Mouse (Mus musculus) kidney, adult 11 months (tissue): ENCODE results near the gene Cmss1.
A peak's percentile ranks its signal among the peaks of the same experiment; 100 is the strongest.

Experiments used
- DNase-seq: peaks from one replicate; pipeline ENCODE4 v3.0.0; 2022

Cmss1 gene

DNA sequence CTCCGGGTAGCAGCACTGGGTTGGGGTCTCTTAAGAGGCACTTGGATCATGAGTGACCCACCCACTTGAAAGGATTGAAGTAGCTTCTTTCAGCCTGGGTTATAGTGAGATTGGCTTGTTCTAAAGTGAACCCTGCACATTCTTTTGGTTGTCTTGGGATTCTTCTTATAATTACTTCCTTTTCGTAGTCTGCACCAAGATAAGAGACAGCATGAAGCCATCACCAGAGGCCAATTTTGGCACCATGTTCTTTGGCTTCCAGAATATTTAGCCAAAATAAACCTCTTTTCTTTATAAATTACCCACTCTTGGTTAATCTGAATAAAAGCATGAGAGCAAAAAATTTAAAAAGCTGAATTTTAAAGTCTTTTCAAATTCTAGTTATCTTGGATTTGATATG lies 136.8 kb downstream of the Cmss1 start:
- DNase-seq, result no peak

DNA sequence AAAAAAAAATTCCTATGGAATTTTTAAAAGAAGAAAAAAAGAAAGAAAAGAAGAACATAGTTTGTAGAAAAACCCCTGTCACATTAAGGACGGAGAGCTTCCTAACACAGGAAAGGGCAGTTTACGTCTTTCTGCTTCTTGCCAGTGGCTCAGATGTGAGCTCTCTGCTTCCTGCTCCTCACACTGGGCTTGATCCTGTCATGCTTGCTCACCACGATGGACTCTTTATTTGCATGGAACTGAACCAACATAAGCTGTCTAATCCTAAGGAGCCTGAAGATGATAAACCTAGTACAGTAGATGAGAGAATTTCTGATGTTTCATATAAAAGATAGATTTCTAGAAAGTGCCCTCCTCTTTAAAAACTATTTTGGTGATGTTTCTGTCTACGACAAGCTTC lies 137.4 kb downstream of the Cmss1 start:
- DNase-seq, result no peak

DNA sequence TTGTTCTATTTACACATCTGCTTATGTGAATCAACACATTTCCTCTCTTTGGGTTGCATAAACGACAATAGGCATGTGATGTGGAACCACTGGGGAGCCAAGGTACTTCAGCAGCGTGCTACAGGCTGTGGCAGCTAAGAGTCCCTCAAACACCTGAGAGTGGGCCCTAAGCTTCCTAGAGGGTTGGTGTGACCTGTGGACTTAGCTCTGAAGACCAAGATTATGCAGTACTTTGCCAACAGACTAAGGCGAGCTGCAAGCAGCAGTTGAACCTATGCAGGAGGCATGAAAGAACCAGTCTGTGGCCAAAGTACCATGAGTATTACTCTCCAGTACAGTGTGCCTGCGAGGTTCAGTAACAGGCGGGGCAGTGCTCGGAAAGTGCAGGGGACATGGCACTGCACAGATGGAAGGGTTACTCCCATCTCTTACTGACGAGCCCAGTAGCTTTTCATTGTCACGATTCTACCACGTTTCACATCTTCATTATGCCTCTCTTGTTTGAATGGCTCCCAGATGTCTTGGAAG lies 141.2 kb downstream of the Cmss1 start:
- DNase-seq, result no peak

DNA sequence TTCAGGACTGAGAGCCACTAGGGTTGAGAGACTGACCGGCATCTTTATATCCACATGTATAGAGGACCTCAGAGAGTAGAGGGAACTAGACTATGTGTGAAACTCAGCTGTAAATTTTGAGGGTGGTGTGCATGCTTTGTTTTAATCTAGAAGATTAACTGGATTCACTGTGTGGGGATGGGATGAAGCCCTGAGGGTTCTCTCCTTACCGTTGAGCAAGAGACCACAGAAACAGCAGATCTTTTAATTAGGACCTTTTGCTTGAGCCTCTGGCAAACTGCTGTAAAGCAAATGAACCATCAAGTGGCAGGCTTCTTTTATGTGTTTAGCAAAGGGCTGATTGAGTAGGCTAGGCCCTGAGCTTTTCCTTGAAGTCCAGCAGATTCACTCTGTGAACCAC lies 150.7 kb downstream of the Cmss1 start:
- DNase-seq, result no peak

DNA sequence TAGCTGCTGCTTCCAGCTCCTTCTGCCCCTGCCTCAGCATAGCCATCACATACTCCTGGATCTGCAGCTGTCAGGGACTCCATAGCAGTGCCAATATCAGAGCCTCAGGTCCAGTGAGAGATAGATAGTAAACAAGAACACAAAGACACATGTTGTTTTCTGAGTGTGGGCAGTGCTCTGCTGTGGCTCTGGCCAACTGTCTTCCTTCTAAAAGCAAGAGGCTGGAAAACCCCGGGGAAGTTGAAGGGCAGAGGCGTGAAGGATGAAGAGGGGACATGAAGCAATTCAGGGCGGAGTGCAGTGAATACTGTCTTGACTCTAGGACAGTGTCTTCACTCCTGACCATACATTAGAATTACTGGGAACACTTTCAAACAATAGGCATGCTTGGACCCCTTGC lies 151.1 kb downstream of the Cmss1 start:
- DNase-seq, result no peak

DNA sequence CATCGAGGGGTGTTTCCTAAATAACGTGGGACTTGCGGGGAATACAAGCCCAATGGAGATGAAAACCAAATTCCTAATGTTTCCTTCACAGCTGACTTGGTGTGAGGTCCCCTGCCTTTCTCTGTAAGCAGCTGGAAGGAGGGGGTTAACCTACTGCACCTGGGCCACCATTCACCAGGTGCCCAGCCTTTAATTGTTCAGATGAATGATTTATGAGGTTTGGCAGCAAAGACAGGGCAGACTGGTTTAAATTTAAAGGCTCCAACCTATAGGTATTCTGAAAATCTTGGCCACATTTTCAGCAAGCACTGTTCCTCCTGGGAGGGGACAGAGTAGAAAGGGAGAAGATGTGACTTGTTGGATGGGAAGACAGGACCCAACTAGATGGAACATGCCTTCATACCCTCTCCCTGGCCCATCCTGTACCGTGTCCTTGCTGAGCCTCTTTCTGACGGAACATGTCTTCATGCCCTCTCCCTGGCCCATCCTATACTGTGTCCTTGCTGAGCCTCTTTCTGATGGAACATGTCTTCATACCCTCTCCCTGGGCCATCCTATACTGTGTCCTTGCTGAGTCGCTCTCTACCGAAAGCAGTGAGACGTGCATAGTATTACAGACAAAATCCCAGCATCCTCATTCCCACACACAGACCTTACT lies 152.4 kb downstream of the Cmss1 start:
- no peak for DNase-seq

DNA sequence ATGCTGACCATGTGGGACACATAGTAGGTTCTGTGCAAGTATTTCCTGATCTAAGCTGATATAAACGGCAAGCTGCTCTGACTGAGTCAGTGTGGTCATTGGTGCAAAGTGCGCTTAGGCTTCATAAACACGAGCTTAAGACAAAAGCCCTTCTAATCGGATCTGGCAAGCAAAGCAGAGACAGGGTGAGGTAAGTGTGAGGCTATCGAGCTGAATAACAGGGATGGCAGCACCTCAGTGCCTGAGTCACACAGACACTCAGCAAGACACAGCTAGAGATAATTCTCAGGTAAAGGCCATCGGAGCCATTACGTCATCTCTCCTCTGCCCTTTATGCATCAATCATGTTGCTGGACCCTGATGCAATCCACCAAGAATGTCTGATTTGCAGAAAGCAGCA lies 153.7 kb downstream of the Cmss1 start:
- DNase-seq, result no peak

DNA sequence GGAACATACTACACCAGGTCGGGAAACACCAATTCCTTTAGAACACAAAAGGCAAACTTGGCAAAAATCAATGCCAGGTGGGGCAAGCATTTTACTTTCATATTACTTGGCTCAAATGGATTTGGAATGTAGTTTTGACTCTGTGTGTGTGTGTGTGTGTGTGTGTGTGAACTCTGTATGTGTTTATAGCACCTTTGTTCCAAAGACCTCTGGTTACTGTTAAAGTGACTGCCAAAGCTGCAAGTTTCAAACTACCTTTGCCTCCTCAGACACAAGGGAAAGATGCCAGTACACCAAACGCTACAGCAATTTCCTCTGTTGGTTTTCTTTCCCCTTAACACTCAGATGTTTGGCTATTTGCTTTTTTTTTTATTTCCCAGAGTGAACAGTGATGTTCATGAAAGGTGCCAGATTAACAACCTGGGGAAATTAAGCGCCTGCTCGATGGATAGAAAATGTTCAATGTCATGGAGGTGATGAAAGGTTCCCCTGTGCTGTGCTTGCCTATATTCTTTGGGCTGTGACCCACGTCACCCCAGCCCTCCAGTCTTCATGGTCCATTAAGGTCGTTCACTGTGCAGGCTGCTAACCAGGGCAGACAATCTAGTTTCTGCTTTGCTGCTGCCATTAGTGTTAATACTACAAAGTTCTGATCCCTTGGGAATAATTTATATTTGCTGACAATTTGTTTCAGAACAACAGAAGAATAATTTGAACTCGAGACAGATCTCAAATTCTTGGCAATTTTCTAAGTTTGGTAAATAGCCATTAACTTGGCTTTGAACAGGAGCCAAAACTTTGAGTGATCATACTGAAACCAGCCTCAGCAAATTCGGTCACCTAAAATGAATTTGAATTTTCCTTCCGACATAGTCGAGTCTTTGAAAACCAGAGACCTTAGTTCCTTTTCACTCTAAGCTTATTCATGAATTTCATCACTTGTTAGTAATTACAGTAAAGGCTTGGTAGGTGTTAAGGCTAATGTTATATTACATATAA lies 161.3 kb downstream of the Cmss1 start:
- peak; percentile 33 for DNase-seq

DNA sequence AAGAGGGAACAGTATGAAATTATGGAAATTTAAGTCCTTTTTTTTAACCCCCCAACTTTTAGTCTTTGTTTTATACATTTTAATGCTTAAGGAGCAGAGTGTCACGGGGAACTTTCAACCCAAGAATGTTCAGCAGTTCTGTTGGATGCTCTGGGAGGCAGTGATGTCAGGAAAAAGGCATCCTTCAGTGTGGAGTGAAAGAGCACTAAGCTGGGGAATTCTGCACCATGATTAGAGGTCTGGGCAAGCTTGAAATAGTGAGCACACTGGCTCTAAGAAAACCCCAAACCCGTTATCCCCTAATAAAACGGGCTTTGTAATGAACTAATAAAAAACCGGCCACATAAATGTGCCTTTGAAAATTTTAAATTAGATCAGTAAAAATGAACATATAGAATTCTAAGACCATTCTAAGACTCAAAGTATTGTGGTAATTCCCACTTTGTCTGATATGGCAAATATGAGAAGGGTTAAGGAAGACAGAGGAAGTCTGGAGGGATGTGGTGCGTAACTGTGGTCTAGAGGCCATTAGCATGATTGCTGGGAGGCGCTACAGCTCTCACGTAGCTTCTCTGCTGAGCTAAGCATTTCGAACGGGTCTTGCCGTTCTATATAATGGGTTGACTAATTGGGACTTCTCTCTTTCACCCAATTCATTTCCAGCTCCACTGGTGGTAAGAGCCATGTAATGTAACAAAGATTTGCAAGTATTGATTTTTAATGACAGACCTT lies 165.8 kb downstream of the Cmss1 start:
- no peak for DNase-seq

DNA sequence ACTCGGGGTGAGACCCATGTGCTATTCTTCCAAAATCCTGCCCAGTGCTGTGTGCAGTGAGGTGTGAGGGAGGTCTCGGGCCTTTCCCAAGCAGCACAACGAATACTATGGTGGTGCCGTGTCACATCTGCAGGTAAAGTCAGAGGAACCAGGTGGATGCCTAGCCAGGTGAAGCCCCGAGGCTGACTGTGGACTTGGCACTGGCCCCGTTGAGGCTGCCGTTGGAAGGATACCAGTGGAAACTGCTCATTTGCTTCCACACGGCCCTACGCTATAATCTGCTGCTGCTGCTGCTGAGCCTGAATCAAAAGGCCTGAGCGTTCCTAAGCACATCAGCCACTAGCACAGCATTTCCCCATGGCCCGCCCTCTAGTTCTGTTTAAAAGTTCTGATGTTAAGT lies 167.5 kb downstream of the Cmss1 start:
- DNase-seq, result peak; percentile 18

DNA sequence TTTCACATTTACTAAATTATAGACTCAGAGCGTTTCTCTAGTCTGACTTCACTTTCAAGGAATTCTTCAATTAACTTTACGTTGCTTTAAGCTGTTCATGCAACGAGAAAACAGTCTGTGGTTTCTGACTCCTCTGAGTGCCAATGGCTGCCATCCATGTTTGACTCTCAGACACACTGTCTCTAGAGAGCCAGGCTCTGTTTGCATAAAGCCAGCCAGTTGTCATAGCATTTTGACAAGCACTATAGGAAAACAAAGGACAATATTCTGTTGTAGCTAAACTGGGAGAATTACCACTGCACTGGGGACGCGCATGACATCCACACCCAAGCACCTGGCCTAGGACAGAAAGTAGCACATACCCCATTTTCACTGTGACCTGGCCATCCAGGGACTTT lies 168.4 kb downstream of the Cmss1 start:
- no peak for DNase-seq

DNA sequence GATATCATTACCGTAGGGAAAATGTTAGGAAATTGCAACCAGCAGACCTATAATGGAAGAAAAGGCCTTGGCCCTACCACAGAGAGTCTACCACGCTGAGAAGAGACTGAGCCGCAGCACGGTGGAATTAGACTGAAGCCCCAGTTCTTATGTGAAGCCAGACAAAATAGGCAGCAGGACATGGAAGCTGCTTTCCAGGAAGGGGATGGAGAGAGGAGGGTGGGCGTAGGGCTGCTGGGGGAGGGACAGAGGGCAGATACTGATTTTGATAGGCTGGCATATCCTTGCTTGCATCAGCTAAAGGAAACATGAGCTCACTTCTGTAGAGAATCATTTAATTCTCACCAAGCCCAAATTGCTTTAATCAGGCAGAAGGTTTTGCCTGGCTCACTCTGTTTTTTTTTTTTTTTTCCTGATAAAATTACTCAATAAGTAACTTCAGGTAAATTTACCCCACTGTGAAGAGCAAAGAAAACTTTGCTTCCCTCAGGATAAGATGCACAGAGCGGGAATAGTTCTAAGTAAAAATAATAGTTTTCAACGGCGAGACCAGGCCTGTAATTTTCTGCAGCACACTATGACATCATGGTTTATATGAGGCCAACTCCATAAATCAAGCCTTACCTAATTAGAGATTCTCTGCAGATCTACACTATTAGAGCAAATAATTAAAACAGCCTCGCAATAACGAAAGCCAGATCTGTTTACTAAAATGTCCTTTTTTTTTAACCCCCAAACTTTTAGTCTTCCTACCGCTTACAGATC lies 169.0 kb downstream of the Cmss1 start:
- DNase-seq, result no peak

DNA sequence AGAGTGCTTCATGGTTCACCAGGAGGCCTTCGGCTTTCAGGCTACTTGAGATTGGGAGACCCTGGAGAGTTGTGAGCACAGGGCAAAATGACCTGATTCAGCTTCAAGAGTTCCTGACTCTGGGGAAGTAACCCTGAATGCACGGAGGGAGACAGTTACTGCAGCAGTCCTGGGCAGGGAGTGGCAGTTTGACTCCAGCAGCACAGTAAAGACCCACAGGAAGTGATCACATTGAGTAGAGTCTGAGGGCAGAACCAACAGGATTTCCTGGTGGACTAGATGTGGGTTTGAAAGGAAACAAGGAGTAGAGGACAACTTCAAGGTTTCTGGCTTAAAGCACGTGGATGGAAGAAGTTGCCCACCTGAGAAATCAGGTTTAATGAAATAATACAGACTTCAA lies 172.0 kb downstream of the Cmss1 start:
- no peak for DNase-seq

DNA sequence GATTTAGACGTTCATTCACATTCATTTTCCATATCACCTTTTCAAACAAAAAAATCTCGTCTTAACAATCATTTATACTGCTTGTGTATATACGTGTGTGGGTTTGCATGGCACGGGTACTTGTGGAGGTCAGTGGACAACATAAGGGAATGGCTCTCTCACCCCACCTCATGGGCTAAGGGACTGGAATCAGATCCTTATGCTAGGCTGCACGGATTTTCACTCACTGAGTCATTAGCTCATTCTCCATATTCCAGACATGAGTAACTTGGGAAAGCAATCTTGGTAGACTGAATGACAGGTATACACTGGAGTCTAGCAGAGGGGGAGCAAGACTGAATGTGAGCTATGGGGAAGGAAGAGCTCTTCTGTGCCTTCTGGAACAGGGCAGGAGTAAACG lies 173.0 kb downstream of the Cmss1 start:
- DNase-seq, result no peak

DNA sequence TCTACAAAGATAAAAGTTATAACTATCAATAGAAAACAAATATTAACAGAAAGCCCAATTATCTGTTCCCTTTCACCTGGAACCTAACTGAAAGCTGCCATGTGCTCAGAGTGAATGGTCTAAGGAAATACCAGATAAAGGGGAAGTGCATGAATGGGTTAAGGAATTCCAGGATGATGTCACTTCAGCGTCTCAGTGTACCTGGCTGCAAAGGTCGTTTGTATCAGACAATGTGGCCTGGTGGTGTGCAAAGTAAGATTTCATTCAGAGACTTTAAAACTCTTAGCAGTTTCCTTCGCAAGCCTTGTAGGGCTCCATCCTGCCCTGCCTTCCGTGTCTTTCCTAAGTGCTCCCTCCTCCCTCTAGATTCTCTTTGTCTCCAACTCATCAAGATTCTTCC lies 173.5 kb downstream of the Cmss1 start:
- no peak for DNase-seq

DNA sequence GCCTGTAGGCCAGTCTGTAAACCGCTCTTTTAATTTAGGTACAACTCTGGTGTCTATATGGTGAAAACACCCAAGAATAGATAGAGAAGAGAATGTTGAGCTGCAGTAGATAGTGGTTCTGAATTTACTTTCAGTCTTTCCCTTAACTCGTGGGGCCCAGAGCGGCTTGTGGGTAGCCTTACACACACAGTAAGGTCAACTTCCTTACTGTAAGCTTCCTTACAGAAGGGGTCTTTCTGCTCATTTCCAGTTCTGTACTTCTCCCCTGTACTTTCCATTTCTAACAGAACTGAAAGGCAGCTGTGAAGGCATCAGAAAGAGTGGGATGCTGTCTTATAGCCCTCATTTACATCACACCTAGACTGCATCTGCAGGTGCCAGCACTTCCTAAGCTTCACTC lies 175.4 kb downstream of the Cmss1 start:
- DNase-seq, result no peak

DNA sequence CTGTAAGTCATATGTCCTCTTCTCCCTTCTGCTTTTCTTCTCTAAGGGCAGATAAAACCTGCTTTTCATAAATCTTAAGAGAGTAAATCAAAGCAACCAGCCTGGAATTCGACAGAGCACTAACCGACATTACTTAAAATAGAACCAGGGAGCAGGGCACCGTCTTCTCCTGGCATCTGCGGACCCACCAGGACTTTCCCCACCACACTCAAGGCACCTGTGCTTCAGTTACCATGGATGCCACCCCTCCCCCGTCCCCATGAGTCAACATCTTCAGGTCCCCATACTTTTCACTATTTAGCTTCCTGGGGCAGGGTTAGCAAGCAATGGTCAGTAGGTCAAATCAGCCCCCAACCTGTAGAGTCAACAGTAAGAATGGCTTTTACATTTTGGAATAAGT lies 177.7 kb downstream of the Cmss1 start:
- no peak for DNase-seq

DNA sequence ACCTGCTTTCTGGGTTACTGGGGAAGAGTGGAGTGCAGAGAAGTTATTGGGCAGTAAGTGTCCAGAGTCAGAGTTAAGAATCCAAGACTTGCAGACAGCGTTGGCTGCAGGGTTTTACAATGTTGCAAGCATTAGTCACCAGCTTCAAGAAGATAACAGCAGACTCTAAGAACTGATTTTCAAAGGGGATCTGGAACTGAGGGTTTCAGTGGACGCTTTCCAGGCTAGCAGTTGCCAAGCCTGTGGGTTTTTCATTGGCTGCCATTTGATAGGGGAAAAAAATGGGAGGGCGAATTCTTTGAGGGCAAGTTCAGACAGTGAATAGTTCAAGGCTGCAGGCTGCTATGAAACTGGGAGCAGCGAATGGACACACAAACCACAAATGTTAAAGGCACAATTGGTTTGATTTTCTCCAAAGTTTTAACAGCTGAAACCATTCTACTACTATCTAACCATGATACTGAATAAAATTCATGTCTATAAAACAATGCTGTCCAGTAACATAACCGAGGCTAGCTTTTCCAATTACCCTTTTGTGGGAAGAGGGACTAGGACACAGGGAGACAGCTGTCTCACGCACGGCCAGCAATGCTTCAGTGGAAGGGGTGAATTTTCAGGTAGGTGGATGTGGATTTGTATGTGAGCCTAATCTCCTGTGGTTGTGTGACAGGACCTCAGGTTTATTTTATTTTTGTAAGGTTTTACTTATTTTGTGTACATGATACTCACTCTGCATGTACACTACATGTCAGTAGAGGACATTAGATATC lies 179.0 kb downstream of the Cmss1 start:
- DNase-seq, result peak; percentile 19

DNA sequence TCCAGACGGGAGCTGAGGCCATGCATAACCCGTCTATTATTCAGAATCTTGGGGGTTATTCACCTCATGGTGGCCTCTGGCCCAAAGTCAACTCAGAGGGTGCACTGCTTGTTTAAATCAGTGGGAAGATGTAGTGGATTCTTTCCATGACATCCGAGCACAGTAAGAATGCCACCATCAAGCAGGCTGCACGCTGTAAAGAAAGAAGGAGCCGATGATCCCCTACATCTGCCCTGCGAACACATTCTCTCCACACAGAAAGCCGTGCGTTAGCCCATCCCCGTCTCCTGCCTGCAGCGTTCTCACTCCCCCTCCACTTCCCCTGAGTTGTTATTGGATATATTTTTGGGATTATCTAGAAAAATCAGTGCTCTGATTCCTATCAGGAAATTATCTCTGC lies 180.0 kb downstream of the Cmss1 start:
- DNase-seq, result no peak

DNA sequence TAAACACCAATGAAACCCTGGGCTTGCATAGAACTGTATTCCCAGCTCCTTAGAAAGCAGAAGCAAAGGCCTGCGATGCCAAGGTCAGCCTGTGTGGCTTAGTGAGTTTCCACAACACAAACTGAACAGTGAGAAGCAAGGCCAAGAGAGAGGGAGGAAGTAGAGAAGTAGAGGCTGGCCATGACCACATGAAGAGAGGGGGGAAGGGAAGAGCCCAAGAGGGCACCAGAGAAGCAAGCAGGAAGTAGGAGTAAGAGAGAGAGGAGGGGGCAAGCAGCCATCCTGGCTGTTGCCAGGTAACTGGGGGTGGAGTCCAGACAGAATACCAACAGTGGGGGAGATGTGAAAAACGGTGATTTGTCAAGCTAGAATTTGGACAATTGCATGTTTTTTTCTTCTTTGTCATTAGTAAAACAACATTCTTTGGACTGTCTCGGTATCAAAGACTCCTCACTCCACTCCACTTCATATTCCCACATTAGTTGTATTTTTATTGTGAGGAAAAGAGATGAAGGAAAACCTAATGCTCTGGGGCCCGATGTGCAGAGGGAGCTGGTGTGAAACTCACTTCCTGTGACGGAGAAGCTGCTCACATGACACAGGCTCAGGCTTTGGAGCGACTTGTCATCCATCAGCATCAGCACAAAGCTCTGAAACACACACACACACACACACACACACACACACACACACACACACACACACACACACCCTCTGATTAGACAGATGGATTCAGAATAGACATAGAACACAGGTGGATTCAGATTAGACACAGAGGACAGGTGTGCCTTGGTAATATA lies 183.5 kb downstream of the Cmss1 start:
- peak; percentile 58 for DNase-seq
